Mouse (Mus musculus): Measurements from ENCODE around the gene Arl1.
"Not testable (repeated sequence)": the region's sequence is repeated elsewhere in the genome, so short reads cannot be mapped to it uniquely, and the experiment has no call there.

Gene Arl1

DNA sequence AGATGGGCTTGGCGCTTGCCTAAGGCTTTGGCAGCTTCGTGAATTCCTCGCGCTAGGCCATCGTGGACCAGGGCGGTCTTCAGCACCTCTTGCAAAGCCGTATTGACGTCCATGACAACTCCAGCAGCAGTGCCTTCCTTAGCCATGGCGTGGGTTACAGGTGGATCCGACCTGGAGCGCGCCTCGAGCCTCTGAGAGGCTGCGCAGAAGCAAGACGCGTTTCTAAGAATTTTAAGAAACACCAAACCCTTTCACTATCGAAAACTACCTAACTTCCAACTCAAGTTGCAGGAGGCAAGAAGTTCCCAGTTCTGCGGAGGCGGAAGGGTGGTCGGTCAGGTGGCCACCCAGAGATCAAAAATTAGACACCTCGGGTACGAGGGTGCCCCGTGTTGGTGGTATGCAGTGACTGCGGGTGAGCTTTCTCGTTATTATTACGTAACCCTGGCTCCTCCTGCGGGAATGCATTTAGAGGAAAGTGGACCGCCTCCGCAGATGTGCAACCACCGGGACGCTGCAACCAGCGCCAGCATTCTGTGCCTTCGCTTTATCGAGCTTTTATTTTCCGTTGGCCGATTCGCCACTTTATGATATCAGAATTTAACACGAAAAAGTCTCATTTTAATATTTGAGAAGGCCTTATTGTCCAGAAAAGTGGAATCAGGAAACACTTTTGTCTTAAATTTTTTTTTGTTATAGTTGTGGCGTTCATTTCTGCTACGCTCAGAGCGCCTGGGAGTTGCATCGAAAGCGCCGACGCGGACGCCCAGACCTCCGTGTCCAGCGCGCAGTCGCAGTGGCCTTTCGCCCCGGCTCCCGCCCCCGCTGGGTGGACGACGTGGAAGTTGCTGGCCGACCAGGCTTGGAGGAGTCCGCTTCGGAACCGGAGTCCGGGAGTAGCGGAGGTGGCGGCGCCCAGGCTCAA is at the start of gene Arl1:
Arl1 (plus strand) TSS at position 288 of the 925 bp plus-strand sequence.
- DNase-seq (ENCODE audit: low spot score): peak; percentile 87

DNA sequence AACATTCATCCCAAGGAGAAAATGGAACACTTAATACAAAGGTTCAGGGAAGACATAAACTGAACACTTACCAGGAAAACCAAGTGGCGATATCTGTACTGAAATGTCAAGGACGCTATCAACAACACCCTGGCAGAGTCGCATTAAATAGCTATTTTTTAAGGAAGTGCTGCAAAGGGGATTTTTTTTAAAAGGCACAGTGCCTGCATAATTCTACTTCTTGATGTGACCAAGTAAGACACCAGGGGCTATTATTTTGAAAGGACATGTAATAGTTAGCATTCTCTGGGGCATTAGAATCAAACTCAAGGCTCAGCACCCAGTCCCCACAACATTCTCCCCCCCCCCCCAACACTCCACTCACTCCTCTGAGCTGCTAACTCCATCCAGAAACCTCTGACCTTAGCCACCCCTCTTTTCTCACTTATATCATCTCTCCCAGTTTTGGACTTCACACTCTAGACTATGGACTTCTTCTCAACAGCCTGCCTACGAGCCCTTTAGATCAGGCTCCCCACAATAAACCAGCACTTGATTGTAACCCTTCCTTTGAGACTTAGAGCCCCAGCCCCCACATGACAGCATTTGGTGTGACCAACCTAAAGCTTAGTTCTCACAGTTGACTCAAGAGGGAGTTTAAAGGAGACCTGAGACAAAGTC is 47.6 kb upstream of the Arl1 start:
- no peak for DNase-seq (ENCODE audit: low spot score)

- DNase-seq (ENCODE audit: low spot score): no peak
These were observed 45.7 kb upstream of the Arl1 start, which contains the start of gene Spic for GRCm38 (mm10) chr10:88684925-88685324. Gene Spic, minus strand, starts transcription at chr10:88685015.

DNA sequence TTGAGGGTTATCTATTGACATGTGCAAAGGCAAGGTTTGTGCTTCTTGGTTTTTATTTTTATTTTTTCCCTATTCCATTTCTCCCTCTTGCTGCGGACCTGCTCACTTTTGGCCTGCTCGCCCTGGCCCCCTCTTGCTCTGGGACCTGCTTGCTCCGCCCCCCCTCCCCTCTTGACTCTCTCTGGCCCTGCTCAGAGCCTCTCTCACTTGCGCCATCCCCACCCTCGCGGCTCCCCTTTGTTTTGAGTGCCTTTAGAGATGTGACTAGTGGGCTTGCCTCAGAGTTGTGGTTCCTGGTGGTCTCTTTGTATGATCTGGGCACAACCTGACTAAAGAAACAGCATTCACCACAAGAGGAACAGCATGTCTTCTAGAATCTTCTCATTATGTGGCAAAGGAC is 29.7 kb upstream of the Arl1 start:
- DNase-seq (ENCODE audit: low spot score): no peak

DNA sequence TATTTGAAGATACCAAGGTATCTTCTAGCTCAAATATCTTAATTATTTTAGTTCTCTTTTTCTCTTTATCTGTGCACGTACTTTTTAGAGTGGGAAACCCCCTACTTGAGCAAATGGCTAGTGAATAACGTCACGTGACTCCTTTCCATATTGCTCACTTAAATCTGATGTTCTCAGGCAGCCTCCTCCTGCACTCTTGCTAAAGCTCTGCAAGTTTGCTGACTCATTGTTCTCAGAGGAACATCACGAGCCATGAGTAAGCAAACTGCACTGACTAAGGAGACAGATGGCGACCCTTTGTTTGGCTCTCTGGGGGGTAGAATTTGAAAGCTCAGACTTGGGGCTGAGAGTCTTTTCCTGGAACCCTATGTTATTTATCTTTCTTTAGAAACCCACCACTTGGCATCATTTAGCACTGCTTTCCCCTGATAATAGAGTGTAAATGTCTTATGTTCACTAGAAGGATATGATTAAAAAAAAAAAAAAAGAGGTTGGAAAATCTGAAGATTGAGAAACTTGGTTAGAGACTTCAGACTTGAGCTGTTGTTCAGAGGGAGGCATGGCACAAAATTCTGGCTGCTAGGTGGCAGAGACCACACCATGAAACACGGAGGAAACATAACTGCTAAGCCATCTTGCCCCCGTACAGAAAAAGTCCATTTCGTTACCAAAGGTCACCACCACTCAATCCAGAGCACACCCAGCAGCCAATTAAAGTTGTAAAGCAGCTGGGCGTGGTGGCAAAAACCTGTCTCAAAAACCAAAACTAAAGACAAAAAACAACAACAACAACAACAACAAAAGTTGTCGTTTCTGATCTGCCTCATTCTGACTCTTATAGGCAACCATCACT is 21.8 kb upstream of the Arl1 start:
- no peak for DNase-seq (ENCODE audit: low spot score)

DNA sequence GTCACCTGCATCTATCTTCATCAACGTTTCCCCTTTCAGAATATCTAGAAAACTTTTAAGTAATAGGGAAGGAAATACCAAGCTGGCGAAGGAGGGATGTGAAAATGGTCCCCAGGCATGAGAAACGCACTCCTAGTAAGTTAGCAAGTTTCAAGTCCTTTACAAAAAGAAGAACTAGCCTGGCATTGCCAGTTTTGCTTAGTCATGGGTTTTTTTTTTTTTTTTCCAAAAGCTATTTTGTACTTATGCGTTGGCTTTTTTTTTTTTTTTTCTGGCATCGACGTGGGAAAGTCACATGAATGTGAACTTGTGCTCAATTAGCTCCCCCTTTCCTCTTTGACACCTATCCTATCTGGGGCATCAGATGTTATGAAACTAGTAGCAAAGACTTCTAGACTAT is 18.3 kb upstream of the Arl1 start:
- no peak for DNase-seq (ENCODE audit: low spot score)

DNA sequence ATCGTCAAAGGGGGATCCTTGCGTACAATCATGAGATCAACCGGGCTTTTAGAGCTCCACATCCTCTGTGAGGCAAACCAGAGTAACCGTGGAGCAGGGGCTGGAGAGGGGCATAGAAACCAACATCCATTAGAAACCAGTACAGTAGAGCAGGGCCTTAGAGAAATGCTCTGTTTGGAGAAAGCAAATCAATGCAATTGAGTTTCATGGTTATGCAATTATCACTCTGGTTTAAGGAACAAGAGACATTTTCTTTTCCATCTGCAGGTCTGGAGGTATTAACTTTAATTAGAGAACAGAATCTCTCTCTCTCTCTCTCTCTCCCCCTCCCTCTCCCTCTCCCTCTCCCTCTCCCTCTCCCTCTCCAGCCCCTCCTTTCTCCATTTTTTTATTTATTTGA is 15.9 kb upstream of the Arl1 start:
- no peak for DNase-seq (ENCODE audit: low spot score)

DNA sequence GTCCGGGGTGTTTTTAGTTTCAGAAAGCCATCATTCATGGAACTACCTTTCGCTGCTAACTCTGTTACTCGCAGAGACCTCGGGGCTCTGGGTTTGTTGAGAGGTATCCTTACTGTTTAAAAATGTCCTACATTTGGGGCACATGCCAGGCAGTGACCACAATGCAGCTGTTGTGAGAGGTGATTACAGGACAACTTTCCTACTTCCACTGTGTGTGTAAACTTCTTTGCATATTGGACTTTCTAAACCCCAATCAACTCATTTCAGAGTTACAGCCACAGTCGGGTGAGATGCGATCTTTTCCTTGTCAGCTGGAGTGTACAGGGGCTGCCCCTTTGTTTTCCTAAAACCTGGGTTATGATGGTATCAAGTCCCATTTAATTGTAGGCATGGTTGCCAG is 15.0 kb upstream of the Arl1 start:
- DNase-seq (ENCODE audit: low spot score): no peak

DNA sequence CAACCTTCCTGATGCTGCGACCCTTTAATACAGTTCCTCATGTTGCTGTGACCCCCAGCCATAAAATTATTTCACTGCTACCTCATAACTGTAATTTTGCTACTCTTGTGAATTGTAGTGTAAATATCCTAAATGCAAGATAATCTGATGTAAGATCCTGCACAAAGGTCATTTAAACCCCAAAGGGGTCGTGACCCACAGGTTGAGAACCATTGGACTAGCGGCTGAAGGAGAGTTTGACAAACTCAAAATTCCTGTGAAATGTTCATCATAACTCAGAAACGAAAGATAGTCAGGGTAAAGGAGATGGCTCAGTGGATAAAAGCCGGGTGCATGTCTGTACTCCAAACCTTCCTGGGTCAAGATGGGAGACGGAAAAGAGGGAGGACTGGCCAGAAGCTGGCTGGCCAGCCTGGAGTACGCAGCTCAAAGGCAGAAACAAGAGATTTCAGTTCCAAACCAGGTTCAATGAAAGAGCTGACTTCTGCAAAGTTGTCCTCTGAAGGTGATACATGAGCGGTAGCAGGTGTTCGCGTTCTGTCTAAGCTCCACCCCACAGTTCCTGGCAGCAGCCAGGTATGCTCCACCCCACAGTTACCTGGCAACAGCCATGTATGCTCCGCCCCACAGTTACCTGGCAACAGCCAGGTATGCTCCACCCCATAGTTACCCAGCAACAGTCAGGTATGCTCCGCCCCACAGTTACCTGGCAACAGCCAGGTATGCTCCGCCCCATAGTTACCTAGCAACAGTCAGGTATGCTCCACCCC is 13.5 kb upstream of the Arl1 start:
- DNase-seq (ENCODE audit: low spot score): no peak

DNA sequence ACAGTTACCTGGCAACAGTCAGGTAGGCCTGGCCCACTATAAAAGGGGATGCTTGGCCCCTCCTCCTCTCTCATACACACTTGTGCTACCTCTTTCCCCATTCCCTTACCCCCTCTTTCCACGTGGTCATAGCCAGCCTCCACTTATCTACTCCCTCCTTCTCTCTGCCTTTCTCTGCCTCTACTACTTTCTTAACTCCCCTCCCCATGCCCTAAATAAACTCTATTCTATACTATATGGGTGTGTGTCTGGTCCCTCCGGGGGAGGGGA is 13.0 kb upstream of the Arl1 start:
- DNase-seq (ENCODE audit: low spot score): no peak

DNA sequence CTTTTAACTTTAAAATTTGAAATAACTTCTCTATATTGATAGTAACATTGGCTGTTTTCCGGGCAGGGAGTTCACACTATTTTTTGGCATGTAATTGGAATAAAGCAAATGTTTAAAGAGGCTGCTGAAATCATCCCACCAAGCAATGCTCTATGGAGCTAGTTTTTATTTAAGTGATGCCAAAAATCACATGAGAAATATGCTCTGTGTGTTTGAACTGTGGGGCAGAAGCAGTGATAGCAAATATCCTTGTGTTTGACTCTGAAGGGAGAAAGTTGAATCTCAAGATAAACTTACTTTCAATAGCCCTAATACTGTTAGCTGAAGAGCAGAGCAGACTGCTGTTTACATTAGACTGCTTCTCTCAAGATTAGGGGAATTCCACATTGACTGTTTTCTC is 11.0 kb upstream of the Arl1 start:
- DNase-seq (ENCODE audit: low spot score): no peak

DNA sequence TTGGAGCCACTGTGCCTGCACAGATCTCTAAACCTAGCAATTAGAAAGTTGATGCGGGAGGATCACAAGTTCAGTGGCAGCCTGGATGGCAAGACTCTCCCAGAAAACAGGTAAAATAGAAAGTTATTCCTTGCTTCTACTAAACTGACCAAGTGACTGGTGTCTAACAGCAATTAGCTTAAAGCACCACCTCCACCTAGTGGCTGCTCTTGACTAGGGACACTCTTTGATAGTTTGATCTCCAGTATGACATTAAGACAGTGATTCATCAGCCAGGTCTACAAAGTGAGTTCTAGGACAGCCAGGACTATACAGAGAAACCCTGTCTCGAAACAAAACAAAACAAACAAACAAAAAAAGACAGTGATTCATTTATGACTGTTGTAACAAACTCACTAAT is 5.3 kb upstream of the Arl1 start:
- DNase-seq (ENCODE audit: low spot score): no peak

GRCm38 (mm10) chr10:88727128-88727527 is 3.5 kb upstream of the Arl1 start:
- DNase-seq (ENCODE audit: low spot score): no peak

DNA sequence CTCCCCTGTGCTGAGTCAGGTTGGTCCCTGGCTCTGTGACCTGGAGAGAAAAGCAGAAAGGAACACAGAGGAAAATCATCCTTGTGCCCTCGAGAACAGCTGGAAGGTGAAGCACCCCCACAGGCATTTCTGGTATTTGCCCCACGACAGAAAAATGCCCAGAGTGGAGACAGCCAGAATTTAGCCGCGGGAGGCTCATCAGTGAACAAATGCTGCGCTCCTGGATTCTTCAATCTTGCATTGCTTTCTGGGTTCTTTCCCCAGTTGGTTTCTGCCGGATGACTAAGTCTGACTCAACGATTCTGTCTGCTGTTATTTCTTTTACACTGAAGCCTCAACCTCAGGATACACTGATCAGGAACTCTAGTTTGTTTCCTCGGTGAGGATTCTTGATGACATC is 2.5 kb upstream of the Arl1 start:
- no peak for DNase-seq (ENCODE audit: low spot score)

DNA sequence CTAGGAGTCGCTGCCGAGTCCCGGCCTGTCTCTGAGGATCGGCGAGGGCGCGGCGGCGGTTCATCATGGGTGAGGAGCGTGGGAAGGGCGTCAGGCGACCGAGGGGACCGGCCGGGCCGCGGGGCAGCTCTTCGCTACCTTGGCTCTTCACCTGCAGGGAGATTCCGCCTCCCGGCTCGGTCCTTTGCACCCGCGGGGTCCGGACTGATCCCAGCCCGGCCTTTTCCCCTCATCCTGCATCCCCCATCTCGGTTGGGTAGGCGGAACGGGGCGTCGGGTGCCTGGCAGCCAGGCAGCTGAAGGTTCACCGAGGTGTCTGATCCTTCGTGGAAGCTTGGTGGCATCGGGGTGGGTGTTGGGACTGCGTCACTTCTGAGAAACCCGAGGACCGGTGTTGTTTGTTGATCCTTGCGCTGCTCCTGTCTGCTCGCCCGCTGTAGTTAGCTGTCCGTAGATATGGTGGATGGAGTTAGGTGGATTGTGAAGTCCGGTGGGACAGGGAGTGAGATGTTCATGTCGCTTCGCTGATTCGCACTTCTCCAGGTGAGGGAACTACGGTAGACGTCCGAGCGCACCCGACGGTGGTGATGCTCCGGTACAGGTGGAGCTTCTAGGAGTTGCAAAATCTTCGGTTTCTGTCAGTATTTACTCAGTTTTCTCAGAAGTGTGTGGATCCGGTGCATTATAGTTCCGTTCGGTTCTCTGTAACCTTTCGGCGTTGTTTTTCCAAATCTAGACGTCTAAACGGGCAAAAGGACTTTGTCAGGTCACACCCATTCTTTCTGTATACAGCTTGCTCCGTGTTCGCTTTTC is 1.0 kb downstream of the Arl1 start:
- DNase-seq (ENCODE audit: low spot score): no peak

DNA sequence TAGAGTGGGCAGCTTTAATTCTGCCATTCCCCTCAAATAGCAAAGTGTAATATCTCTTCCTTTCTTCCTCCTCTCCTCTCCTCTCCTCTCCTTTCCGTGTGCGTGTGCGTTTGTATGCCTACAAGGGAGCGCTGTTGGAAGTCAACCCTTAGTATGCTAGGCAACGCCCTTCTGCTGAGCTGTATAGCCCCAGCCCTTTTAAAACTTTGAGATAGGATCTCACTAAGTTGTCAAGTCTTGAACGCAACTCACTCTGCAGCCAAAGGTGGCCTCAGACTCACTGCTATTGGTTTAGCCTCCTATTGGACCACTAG is 1.6 kb downstream of the Arl1 start:
- no peak for DNase-seq (ENCODE audit: low spot score)

- not testable (repeated sequence) for DNase-seq (ENCODE audit: low spot score)
These were observed 8.4 kb downstream of the Arl1 start for GRCm38 (mm10) chr10:88739074-88739473.

DNA sequence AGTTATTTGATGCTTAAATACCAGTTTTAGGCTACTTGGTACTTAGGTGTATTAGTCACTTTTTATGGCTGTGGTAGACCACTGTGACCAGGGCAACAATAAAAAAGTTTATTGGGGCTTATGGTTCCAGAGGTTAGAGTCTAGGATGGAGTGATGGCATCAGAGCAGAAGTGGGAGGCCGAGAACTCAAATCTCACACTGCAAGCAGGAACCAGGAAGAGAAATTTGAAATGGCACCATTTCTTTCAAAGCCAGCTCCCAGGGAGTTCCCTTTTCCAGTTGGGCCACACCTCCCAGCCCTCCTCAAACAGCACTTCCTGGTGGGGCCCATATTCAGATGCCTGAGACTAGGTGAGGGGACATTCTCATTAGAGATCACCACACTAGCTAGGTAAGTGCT is 9.2 kb downstream of the Arl1 start:
- DNase-seq (ENCODE audit: low spot score): no peak

DNA sequence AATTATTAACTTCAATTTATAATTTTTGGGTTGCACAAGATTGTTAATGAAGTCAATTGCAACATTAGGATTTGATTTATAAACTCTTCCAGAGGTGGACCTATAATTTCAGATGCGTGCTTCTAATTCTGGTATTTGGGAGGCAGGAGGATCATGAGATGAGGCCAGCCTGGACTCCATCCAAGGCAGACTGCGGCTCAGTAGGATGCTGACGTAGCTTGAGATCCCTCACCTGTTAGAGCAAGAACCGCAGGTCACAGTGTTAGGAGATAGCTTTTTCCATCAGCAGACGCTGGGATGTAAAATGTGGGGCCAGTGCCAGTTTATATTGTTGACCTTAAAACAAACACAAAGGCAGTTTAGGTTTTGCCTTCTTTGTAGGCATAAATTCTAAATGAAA is 10.1 kb downstream of the Arl1 start:
- DNase-seq (ENCODE audit: low spot score): no peak

DNA sequence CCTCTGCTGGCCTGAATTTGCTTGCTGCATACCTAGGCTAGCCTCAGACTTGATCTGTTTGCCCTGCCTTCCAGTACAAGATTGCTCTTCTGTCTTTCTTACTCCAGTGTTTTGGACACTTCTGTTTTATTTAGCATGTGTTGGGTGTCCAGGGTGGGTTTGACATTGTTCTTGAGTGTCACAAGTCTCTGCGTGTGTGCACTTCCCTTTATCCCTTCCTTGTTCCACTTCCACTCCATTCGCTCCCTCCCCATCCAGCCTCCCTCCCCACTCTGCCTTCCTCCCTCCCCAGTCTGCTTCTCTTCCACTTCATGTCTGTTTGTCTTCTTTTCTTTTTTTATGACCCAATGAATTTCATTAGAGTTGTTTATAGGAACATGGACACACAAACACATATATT is 10.8 kb downstream of the Arl1 start:
- no peak for DNase-seq (ENCODE audit: low spot score)

- DNase-seq (ENCODE audit: low spot score): no peak
These were observed 31.0 kb downstream of the Arl1 start for GRCm38 (mm10) chr10:88761524-88762212.

Data from ovary, adult 18-20 months (tissue).